Mouse (Mus musculus): ENCODE measurements around the gene Galnt7. TPM values are rescaled to one million over a fixed set of nuclear protein-coding genes. Genes with fewer than 3 reads are reported as not detected.

Gene Galnt7
- polyA plus RNA-seq (2012; rRNA removed) = 2.6 and 3.1 TPM in 2 replicates

GRCm38 (mm10) chr8:57652456-57653055 is at the start of gene Galnt7:
Gene Galnt7 (minus strand): TSS chr8:57653032.

DNA sequence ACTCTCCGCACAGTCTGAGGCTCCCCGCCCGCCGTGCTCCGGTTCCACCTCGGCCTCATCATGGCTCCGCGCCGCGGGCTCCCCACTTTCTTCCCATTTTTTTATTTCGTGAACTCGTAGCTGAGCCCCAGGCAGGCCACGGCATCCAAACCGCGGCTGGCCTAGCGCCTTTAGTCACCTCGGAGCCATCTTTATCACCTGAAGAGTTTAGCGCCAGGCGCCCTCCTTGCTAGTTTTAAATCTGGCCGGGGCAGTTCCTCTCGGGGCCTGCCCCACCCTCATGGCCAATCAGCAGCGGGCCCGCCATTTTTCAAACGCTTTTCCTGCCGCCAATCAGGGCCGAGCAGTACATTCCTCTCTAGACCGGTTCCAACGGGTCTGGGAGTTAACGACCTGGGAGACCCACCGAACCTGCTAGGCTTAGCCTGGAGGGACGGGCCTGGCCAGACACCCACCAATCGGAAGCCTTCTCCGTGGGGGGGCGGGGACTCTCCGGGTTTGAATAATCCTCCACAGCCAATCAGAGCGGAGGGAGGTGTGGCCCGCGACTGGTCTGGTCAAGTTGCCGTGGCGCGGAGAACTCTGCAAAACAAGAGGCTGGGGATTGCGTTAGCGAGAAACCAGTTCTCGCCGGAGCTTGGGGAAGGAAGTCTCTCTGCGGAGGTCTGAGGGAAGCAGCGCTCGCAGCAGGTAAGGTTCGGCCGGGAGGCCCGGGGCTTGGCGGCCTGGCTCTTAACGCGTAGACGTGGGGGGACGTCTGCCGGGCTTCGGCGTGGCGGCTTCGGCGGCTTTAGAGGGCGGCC is 141.3 kb downstream of the Galnt7 start, which contains the start of gene Hmgb2:
Gene Hmgb2 (plus strand): TSS at position 592 of the 803 bp plus-strand sequence.

DNA sequence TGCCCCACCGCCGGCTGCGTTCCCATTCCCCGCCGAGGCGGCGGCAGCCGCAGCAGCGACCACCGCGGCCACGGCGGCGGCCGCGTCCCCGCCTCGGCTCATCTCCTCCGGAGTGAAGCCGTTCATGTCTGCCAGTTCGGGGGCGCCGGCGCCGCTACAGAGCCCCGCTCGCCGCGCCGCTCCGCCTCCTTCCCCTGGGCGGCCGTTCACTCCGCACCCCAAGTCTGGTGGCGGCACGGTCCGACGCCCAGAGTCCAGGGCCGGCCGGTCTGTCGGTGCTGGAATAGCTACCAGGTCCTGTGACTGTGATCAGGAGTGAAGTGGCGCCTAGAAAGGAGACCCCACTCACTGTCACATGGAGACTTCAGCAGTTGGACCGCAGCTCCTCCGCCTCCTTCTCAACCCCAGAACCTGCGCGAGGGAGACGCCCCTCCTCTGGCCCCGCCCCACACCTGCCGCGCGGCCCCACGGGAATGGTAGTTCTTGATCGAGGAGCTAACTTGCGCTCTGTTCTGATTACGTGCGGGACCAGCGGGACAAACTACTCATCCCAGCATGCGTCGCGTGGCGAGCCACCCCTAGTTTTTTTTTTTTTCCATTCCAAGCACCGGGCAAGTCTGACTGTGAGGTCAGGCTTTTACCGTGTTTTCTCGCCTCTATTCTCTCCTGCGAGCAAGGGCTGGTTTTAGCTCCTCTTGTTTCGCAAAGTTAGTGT is 165.2 kb downstream of the Galnt7 start, which contains the start of gene Sap30:
Gene Sap30 (minus strand): TSS at position 420 of the 715 bp plus-strand sequence.

Other genes with a start within 250 kb of the Galnt7 start
- gene Scrg1, start 197.1 kb downstream of the Galnt7 start, polyA plus RNA-seq (2012; rRNA removed) = 0.12 TPM in 1 of 2 replicates, not detected in the other
- 11.3 and 12.9 TPM in 2 replicates for gene Sap30, start 165.2 kb downstream of the Galnt7 start, polyA plus RNA-seq (2012; rRNA removed)
- 233 and 256 TPM in 2 replicates for gene Hmgb2, start 141.1 kb downstream of the Galnt7 start, polyA plus RNA-seq (2012; rRNA removed)

All from liver, embryonic 14 days (tissue).